Mouse (Mus musculus) spleen, adult 12 weeks (tissue): ENCODE data around the gene Pom121l2.

ENCODE experiments used
- DNase-seq: peaks from one replicate; pipeline ENCODE4 v3.0.0; 2022; ENCODE audit warnings: low spot score

The Pom121l2 gene

DNA sequence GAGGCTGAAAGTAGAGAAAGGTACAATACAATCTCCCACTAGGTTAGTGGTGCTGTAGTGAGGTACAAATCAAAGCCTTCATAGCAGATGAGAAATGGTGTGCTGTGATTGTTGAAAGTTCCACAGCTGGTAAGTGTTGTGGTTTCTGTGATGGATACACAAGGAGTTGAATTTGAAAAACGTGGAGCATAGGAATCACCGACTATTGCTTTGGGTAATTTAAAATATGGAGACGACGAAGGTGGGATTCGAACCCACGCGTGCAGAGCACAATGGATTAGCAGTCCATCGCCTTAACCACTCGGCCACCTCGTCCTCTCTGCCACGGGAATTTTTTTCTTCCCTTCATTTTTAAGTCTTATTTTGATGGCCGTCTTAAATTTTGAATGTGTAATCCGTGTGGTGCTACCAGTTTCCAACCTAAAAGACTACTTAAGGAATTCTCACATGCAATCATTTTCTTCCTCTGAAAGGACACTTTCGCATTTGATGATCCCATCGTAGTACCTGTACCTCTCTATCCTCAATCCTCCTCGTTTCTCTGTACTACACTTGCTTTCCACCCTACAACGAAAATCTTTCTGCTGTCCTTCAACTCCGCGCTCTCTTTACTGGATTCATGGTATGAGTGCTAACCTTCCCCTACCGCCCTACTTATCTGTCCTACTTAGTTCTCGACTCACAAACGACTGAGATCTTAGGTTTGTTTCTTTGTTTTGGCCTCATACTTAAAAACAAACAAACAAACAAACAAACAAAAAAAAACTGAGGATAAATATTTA is 13.2 kb downstream of the Pom121l2 start:
- no peak for DNase-seq

DNA sequence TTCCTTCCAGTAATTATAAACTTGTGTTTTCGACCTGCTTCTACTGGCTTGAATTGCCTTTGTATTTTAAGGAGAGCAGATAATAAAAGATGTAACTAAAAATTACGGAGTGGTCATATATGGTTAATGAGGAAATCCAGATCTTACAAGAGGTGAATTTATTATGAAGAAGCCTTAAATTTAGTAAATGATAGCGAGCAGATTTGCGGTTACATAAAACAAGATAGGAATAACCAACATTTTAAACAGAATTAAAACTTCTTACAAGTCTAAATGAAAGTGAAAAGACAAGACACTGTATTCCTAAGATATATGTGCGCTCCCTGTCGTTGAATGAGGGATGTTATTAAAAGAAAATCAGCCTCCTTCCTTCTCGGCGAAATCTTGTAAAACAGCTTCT is 13.9 kb downstream of the Pom121l2 start:
- DNase-seq: no peak

DNA sequence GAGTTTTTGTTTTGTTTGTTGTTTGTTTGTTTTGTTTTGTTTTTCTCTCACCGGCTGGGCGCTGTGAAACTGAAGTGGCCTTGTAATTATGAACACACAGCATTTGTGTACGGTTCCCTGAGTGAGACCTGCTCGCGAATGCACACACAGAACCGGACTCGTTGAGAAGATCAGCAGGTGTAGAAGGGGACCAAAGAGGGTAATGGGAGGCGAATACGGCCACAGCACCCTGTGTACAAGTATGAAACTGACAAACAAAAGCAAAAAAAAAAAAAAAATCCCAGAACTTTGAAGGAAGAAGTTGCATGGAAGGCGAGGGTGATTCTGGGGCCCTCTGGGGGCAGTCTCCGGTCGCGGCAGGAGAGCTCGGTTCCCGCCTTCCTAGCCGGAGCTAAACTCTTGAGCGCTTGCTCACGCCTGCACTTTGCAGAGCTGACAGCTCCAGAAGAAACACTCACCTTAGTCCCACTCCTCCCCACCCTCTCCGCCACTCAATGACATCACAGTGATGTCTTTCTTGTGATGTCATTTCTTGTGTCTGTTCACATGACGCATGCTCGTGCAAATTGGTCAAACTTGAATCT is 14.4 kb downstream of the Pom121l2 start:
- no peak for DNase-seq

DNA sequence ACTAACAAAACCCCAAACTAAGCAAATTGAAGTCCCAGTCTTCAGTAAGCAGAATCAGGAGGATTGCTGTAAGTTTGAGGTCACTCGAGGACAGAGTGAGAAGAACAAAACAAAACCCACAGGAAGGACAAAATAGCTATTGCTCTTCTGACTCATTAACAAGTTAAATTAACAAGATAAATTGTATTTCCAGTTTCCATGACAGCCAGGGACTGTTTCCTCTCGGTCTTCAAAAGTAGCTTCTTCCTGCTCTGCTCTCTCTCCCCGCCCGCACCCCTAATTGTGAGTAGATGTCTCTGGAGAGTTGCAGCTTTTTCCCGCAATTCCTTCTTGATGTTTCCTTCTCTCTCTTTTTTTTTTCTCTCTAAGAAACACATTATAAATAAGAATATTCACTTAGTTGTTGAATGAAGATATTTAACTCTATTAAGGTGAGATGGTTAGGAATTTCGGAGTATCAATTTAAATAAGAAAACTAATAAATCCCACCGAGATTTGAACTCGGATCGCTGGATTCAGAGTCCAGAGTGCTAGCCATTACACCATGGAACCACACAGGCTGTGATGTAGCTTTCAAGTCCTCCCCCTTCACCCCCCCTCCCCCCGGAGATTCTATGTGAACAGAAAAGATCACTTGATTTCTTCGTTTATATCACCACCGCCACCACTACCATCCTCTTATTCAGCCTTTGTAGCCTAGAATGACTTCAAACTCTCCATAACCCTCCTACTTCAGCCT is 15.3 kb downstream of the Pom121l2 start:
- DNase-seq: no peak

DNA sequence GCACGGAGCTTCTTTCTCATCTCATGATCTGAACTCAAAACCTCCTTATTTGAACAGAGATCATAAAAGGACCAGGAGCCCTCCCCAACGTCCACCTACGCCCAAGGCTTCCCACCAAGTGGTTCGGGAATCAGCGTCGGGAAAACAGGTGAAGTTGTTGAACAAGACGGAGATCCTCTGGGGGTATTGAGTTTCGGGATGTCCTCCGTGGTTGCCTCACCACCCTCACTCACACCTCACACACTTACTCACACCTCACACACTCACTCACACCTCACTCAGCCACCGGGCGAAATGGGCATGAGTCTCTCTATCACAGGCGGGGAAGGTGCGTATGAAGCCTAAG is 15.8 kb downstream of the Pom121l2 start:
- DNase-seq: no peak

DNA sequence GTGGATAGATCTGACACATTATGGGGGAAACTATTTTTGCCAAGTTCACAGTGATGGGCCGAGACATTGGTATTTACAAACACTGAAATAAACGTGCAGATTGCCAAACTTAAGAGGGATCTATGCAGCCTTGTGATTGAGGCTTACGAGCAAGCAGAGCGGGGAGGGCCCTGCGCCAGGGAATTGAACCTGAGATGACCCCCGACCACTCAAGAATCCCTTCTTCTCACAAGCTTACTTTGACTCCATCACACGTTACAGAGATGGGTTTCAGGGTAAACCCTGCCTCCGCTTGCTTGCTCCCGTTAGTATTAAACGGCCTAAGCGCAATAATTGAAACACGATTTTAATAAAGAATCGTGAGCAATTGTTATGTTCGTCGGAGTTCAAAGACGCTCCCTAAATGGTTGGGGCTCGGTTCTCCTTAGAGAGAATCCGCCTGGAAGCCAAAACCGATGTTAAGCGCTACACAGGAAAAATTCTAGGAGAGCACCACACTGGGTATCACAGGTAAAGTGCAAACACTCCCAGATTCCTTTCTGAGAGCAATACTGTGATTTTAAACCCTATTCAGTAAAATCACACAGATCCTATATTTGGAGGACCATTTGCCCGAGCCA is 16.3 kb downstream of the Pom121l2 start:
- no peak for DNase-seq

DNA sequence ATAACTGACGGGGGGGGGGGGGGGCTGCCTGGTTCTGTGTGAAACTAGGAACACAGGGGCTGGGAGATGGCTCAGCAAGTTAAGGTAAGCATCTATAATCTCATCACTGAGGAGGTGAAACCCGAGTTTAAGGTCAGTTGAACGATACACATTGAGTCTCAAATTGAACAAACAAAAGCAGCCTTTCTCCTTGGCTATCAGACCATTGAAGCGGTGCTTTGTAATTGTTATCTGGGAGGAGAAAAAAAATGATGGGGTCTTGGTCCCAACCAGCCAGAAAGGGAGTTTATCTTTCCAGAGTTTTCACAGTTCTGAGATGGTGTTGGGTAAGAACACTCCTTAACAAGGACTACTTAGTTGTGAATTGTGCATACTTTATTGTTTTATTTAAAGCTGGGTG is 16.8 kb downstream of the Pom121l2 start:
- no peak for DNase-seq

DNA sequence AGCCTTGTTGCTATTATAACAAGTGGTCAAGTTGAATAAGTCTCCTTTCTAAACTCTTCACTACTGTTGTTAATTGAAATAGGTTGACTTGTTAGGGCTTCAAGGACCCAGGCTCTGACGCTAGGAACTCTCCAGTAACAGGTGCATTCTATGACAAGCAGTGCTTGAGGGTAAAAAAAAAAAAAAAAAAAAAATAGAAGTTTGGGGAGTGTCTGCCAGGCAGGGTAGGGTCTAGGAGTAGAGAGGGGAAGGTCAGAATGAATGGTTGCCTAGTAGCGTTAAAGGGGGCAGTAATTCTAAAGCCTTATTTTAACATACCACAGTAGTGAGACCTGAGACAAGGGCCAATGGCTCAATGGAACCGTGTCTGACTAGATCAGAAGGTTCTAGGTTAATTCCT is 17.4 kb downstream of the Pom121l2 start:
- DNase-seq: no peak

DNA sequence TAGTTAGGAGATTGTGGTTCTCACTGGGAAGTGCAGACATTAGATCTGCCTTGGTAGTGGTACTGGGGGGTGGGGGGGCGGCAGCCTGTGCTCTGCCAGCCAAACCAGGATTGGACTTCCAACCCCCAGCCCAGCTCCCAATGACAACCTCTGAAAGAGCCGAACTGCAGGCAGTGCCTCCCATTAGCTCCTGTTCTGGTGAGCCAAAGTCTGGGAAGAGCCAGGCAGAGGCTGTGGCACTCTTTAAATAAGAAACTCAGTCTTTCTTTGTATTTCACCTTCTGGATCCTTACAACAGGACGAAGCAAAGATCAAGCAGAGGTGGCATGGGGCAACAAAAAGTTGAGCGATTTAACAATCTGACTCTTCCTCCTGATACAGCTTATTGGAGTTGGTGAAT is 18.2 kb downstream of the Pom121l2 start:
- DNase-seq: no peak

DNA sequence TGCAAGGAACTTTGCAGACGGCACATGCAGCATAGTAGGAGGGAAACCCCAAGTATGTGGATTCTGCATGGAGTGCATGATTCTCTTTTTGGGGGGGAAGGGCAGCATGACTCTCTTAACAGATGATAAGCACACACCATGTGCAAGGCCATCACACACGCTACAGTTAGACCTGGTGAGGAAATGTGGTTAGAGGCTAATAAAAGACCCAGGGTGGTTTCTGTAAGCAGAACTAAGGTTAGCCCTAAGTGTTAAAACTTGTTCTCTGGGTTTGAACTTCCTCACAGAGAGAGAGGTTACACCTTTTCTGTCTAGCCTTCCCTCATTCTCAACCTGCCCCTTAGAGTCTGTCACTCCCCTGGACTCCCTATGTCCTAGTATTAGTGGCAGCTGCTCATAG is 20.4 kb downstream of the Pom121l2 start:
- DNase-seq: no peak

DNA sequence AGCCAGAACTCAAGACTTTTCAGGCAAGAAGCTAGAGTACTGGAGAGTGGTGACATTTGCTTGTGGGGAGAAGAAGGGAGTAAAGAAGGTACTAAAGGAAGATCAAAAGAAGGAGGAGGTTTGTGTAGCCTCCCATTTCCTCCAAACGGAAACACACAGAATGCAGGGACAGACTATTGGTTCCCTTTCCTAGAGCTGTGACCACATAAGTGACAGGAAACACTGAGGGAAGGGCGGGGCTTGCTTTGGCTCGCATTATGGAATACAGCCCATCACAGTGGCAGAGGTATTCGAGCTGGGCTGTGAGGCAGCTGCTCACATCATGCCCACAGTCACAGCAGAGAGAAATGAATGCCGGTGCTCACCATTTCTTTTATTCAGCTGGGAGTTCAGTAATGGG is 20.8 kb downstream of the Pom121l2 start:
- no peak for DNase-seq

DNA sequence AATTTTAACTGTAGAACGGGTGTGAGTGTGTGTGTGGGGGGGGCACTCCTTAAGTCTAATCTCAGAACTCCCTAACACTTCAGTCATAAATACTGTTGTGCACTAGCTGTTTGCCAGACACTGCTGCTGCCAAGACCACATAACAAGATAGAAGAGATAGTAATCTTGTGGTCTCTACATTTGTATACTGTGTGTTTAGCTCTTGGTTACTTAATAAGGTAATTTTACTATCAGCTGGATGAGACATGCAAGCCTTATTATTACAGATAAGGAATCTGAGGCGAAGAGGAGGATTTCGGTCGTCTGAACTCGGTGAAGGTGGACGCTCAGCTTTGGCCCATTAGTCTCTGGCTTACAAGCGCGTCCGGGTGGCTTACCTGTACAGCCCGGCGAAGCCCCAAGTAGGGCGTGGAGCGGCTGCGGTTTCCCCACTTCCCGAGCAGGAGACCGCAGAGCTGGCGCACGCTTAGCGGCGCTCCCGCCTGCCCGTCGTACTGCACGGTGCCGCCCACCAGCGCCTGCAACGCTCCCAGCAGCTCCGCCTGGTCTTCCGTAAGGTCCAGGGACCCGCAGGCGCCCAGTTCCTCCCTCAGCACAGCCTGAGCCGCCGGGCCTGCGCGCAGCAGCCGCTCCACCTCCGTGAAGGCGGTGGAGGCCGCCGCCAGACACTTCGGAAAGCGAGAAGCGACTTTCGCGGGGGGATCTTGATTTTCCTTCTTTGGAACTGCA is 24.8 kb downstream of the Pom121l2 start:
- DNase-seq: no peak

DNA sequence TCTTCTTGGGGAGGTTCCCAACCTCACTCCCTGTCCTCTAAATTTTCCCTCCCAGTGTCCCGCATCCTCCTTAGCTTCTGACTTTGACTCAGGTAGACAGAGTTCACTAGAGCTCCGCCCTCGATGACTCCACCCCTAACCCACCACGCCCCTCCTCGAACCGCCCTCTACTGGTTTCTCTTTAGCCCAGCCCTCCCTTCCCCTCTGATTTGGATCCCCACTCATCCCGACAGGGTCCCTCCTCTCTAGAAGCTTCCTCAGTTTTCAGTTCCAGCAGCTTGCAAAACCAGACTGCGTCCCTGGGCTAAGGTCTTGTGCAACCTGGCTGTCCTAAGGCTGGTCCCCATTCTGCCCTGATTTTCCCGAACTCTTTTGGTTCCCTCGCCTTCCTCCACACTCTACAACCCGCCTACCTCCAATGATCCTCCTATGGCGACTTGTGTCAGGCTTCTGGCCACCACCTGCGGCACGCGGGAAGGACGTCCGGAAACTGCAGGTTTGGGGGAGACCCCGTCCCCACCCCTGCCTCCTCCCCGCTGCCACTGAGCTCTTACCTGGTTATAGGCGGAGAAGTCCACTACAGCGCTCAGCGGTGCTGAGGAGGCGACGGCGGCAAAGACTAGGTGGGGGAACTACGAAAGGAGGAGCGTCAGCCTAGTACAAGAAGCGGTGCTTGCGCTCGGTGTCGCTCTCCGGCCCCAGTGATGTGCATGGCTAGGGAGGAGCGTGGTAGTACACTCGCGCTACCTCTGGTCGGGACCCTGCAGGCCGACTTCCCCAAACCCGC is 25.5 kb downstream of the Pom121l2 start:
- peak; percentile 50 for DNase-seq

DNA sequence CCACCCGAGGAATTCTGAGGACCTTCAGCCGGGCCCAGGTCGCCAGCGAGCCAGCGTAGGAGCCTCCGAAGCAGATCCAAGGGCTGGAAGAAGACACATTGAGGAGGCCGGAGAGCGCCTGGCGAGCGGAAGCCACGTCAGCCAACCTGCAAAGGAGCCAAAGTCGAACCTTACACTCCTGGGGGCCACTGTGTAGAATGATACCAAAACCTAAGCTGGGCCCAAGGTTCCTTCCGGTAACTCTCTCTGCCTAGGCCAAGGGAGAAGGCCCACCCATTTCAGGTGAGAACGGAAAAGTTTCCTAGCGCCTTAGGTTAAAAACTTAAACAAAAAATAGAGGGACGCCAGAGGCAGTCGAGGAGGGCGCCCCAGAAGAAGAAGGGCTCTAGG is 26.1 kb downstream of the Pom121l2 start:
- no peak for DNase-seq

DNA sequence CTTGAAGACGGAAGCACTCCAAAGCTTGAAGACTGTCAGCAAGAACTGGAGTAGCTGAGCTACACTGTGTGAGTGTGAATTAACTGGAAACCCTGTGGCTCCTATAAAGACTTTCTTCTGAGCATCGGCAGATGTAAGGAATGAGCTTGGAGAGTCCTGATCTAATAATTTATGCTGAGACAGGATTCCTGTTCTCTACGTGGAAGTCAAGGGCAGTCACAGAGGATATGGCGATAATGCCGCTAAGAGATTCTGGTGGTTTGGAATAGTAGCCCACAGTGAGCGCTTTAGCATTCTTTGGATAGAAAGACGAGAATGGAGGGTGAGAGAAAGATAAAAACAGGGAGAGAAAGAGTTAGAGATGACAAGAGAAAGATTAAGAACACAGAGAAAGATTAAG is 26.9 kb downstream of the Pom121l2 start:
- no peak for DNase-seq

DNA sequence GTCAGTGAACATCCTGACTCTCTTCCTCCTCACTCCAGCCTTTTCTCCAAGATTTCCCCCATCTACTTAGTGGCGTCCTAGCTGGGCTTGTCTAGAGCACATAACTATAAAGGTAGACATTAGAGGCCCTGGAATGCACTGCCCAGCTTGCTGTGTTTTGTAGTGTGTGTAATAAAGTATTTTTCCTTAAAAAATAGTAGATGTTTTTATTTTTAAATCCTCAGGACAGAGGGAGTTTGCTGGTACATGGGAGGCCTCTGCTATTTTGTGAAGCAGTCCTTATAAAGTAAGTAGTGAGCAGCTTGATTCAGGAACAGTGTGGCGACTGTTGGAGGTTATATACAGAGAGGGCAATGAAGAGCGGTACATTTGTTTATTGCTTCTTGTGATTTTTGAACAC is 27.7 kb downstream of the Pom121l2 start:
- DNase-seq: no peak

DNA sequence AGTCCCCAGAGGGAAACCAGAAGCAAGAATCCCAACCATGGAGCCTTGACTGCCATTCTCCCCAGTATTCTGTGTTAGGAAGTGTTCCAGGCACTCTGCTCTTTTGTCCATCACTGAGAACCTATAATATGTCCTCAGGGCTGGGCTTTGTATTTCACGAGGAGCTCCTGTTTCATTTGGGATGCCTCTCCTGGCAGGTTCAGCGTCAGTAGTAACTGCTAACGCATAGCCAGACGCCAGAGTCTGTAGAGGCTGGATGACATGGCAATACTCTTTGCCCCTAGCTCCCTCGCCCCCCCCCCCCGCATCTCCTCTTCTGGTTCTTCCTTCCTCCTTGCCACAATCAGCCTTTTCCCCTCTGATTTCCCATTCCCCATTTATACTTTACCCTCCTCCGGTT is 28.6 kb downstream of the Pom121l2 start, which contains the start of gene Prss16:
TSS of gene Prss16 (minus strand) at position 101 of the 400 bp plus-strand sequence.
- DNase-seq: no peak

DNA sequence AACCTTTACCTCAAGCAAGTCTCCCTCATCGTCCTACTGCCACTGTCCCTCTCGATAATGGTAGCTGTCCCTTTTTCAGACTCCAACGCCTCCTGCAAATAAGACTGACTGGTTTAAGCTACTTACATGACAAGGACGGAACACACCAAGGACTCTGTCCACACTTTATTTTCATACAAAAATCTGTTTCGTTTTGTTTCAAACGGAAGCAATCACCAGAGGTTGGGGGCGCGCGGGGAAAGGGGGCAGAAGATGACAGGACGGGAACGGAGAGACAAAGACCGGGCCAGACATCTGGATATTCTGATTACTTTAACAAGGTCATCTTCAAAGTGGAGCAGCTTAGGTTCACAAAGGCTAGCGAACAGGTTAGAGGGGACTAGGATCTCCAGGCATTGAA is 32.7 kb downstream of the Pom121l2 start:
- no peak for DNase-seq

DNA sequence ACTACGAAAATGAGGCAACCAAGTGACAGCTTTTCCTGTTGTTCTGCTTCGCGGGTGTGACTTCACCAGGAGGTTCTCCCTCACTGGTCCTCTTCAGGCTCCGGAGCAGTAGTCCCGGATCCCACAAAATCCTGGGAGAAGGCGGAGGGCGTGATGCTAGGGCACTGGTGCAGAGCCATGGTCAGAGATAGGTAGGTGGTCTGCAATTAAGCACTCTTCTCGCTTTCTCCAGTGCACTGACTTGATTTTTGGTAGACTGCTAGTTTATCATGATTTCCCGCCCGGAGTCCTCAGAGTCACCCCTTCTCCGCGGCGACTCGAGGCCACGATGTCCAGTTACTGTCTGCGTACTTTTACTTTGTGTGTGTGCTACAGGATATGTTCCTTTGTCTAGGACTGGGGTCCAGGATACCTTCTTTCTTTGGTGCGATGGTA is 33.4 kb downstream of the Pom121l2 start:
- DNase-seq: no peak

DNA sequence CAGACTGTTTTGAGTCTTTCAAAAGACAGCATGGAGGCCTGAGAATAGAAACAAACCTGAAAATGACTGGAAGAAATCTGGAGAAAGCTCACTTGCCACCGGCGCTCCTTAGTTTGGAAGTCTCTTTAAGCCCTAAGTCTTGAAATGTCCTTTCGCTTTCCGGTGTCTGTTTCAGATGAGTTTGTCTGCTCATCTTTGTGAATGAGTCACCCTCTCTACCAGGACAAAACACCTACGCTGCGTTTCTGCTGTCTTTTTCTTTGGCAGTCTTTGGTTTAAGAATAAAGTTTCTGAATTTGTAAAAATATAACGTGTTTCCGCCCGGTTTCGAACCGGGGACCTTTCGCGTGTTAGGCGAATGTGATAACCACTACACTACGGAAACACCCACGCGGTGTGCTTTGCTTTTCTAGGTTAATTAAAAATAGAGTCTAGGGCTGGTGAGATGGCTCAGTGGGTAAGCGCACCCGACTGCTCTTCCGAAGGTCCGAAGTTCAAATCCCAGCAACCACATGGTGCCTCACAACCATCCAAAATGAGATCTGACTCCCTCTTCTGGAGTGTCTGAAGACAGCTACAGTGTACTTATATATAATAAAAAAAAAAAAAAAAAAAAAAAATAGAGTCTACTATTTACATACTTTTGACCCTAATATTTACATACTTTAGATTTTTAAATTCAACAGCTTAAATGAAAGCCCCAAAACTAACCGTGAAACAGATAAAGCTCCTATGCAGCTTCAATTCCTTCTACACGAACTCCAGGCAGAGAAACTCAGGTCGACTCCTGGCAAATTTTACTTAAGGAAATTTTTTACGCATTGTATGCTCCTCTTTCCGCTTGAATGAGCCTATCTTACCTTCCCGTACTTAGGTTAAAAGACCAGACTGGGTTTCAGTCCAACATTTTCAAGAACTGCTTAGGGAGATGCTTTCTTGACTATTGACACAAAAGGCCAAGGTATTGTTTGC is 34.8 kb downstream of the Pom121l2 start:
- DNase-seq: peak; percentile 82
